Mouse (Mus musculus) bone marrow, adult 2 months (tissue): ENCODE measurements around the gene Spire2. TPM values are rescaled to one million over a fixed set of nuclear protein-coding genes. Genes with fewer than 3 reads are reported as not detected.
"Not testable (repeated sequence)": the region's sequence is repeated elsewhere in the genome, so short reads cannot be mapped to it uniquely, and the experiment has no call there.

Source experiments
- H3K27ac ChIP-seq: fragments of 200-500 bp; 2 replicates; pipeline ENCODE4 v1.5.1; 2012; ENCODE audit warnings: low read depth, mild to moderate bottlenecking, control low read depth, inconsistent platforms, low read length; ENCODE audit not compliant: control insufficient read depth, poor library complexity, insufficient read depth
- H3K4me1 ChIP-seq: fragments of 200-500 bp; 2 replicates; pipeline ENCODE4 v1.6.1; 2011; ENCODE audit warnings: low read length; ENCODE audit not compliant: control insufficient read depth, insufficient read depth
- H3K4me3 ChIP-seq: fragments of 200-500 bp; replicated peaks from 2 replicates; pipeline ENCODE3; 2011; ENCODE audit warnings: mild to moderate bottlenecking, low read depth, low read length, control low read depth; ENCODE audit not compliant: control insufficient read depth
- CTCF ChIP-seq: fragments of 200-500 bp; IDR thresholded peaks from 2 replicates; pipeline ENCODE4 v1.5.1; 2011; ENCODE audit warnings: low read length, control low read depth; ENCODE audit not compliant: control insufficient read depth, insufficient read depth
- POLR2A ChIP-seq: fragments of 200-500 bp; IDR thresholded peaks from 2 replicates; pipeline ENCODE4 v1.6.1; 2011; ENCODE audit warnings: low read depth, mild to moderate bottlenecking, control low read depth, low read length, borderline replicate concordance; ENCODE audit not compliant: control insufficient read depth
- WGBS: fragments of 180-500 bp; shearing (Covaris S2); methylation state at CpG from one replicate; pipeline ENCODE4 v1.1.7; 2018; 5-methylcytosine and 5-hydroxymethylcytosine counted together
- polyA plus RNA-seq: library from polyadenylated mRNA; stranded (reverse); fragments of >200 nt; gene quantifications from 2 replicates; pipeline ENCODE4 v1.2.4, GENCODE M21; 2011; ENCODE audit warnings: low replicate concordance; ENCODE audit not compliant: missing spikeins, insufficient read depth, insufficient read length

The Spire2 gene
- polyA plus RNA-seq, 1 experiment = 1.5 TPM

- 11% methylated on average over 16 of the region's 16 CpGs for WGBS
- TF ChIP-seq CTCF = no peak
- no peak for TF ChIP-seq POLR2A
- Histone ChIP-seq H3K27ac (no peak overlapping the region), H3K4me1 (peaks cover 3% of the 10 kb centered on the region), H3K4me3 (no peak overlapping the region)
These were observed 79.3 kb downstream of the Spire2 start for GRCm38 (mm10) chr8:123411781-123412327.

GRCm38 (mm10) chr8:123412560-123413170 is 80.2 kb downstream of the Spire2 start:
- TF ChIP-seq POLR2A (no peak), CTCF (no peak)
- Histone ChIP-seq H3K4me1 (peaks cover 3% of the 10 kb centered on the region), H3K27ac (no peak overlapping the region), H3K4me3 (no peak overlapping the region)
- WGBS = 3% methylated on average over 12 of the region's 12 CpGs

GRCm38 (mm10) chr8:123414255-123414654 is 81.7 kb downstream of the Spire2 start:
- Histone ChIP-seq H3K4me1 (peaks cover under 1% of the 10 kb centered on the region), H3K4me3 (no peak overlapping the region), H3K27ac (no peak overlapping the region)
- WGBS = 19% methylated on average over 9 of the region's 9 CpGs
- no peak for TF ChIP-seq CTCF
- no peak for TF ChIP-seq POLR2A

- WGBS = 75% methylated on average over 5 of the region's 5 CpGs
- not testable (repeated sequence) for H3K4me3 ChIP-seq, H3K27ac ChIP-seq, H3K4me1 ChIP-seq
These were observed 82.6 kb downstream of the Spire2 start for GRCm38 (mm10) chr8:123414997-123415696.

- Histone ChIP-seq H3K4me1 (no peaks in the 10 kb centered on the region; the same call in none of the 2 replicates), H3K27ac (no peak overlapping the region), H3K4me3 (no peak overlapping the region)
- TF ChIP-seq CTCF = no peak
- TF ChIP-seq POLR2A = no peak
- WGBS = 54% methylated on average over 8 of the region's 8 CpGs
These were observed 83.7 kb downstream of the Spire2 start for GRCm38 (mm10) chr8:123415967-123416943.

GRCm38 (mm10) chr8:123416944-123417555 is 84.5 kb downstream of the Spire2 start:
- Histone ChIP-seq H3K4me1 (no peaks in the 10 kb centered on the region; the same call in 1 of the 2 replicates), H3K4me3 (no peak overlapping the region), H3K27ac (no peak overlapping the region)
- 73% methylated on average over 8 of the region's 8 CpGs for WGBS
- TF ChIP-seq CTCF (no peak), POLR2A (no peak)

Other genes starting within 250 kb of the Spire2 start
- 1,064 and 1,759 TPM in 2 replicates for gene Rpl13, start 230.4 kb upstream of the Spire2 start, polyA plus RNA-seq
- 0.40 and 1.5 TPM in 2 replicates for gene Cpne7, start 215.3 kb upstream of the Spire2 start, polyA plus RNA-seq
- 0.52 and 1.4 TPM in 2 replicates for gene Sult5a1, start 174.4 kb upstream of the Spire2 start, polyA plus RNA-seq
- 9.7 and 14.2 TPM in 2 replicates for gene Dpep1, start 146.5 kb upstream of the Spire2 start, polyA plus RNA-seq
- gene Chmp1a, start 120.0 kb upstream of the Spire2 start, polyA plus RNA-seq = 62.6 and 88.7 TPM in 2 replicates
- gene Spata33, start 119.9 kb upstream of the Spire2 start, polyA plus RNA-seq = 0.62 TPM in 1 of 2 replicates, not detected in the other
- 32.1 and 71.7 TPM in 2 replicates for gene Cdk10, start 107.9 kb upstream of the Spire2 start, polyA plus RNA-seq
- gene Spata2l, start 96.5 kb upstream of the Spire2 start, polyA plus RNA-seq = 2.8 TPM in 1 of 2 replicates, not detected in the other
- gene Zfp276, start 78.5 kb upstream of the Spire2 start, polyA plus RNA-seq = 10.9 and 29.2 TPM in 2 replicates
- gene Vps9d1, start 78.4 kb upstream of the Spire2 start, polyA plus RNA-seq = 12.4 and 30.1 TPM in 2 replicates
- 45.3 and 60.2 TPM in 2 replicates for gene Fanca, start 14.1 kb upstream of the Spire2 start, polyA plus RNA-seq
- gene Tcf25, start 41.0 kb downstream of the Spire2 start, polyA plus RNA-seq = 171 and 310 TPM in 2 replicates
- 0.36 and 0.70 TPM in 2 replicates for gene Mc1r, start 74.4 kb downstream of the Spire2 start, polyA plus RNA-seq
- 0.56 and 1.4 TPM in 2 replicates for gene Tubb3, start 78.7 kb downstream of the Spire2 start, polyA plus RNA-seq
- gene Def8, start 90.8 kb downstream of the Spire2 start, polyA plus RNA-seq = 10.3 and 16.7 TPM in 2 replicates
- 12.3 and 22.8 TPM in 2 replicates for gene Afg3l1, start 145.2 kb downstream of the Spire2 start, polyA plus RNA-seq
- not detected in 2 replicates for gene Dbndd1, start 182.8 kb downstream of the Spire2 start, polyA plus RNA-seq
- gene Gas8, start 186.1 kb downstream of the Spire2 start, polyA plus RNA-seq = 3.4 and 6.3 TPM in 2 replicates